Mouse (Mus musculus): ENCODE measurements around the gene Erp27.

The Erp27 gene

DNA sequence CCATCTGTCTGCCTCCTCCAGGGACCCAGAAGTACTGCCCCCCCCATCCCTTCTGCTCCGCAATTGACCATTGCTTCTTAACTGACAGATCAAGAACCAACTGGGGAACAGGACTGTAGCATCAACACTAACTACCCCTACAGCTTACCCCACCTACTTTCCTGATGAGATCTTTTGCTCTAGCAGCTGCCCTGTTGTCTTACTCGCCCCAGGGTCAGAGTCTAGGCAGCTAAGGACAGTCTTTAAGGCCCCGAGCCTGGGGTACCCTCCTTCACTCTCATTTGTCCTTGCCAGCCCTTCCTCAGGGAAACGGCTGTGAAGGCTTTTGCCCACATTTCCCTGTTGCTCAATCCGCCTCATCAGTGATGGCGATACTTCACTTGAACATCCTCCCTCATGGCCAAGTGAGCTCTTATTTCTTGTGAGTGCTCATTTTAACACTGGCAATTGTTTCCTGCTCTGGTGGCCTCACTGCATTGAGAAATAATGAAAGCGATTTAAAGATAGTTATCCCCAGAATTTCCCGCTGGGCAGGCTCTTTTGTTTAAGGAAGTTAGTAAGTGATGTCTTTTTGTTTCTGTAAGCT is 18.0 kb downstream of the Erp27 start:
- no peak for DNase-seq

DNA sequence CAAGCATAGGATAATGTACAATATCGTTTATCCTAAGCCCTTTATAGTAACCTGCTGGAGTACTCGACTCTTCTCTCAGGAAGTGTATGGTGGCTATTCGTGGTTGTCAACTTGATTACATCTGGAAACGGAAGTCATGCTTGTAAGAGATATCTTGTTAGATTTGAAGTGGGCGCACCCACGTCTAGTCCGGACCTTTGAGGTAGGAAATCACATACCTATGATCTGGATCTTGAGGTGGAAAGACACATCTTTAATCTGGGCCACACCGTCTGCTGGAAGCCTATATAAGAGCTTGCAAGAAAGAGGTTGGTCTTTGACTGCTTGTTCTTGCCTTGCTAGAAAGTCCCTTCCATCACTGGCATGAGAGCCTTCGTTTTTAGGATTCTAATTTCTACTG is 19.5 kb downstream of the Erp27 start:
- DNase-seq = no peak

DNA sequence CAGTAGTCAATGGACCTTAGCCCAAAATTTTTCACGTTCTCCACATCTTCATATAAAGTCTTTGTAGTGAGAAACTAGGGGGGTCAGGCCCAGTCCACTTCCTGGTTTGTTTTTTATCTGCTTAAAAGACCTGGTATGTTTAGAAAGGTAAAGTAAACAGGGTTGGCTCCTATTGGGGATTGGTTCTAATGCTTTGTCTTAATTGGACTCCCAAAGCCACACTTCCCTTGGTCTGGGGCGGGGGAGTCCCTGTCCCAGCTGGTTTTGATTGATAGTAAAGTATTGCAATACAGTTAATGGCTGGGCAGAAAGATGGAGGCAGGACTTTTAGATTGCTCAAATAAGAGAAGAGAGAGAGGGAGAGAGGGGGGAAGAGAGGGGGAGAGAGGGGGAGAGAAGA is 21.0 kb downstream of the Erp27 start:
- no peak for DNase-seq

DNA sequence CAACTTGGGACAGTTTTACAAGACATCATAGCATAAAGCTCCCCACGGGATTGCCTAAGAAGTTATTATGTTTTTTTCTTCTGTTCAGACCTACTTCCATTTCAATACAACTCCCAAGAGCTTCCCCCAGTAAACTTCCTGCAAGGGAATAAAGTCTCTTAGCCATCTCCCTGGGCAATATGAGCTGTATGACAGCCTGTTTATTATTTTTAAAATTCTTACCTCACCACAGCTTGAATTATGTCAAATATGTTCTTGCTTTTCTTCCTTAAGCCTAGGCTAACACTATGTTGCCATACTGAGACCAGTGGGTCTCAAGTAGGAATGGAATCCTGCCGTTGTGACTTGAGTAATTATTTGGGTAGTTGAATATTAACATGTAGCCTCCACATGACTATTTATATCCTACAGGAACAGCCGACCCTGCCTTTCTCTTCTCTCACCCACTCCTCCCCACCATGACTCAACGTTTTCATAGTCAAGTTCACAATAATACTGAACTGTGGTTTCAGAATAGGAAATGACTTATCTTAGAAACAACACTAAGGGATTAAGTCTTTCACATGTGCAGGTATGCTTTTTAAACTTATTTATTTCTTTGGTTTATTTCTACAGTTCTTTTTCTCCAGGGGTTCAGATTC is 21.5 kb downstream of the Erp27 start:
- DNase-seq = no peak

DNA sequence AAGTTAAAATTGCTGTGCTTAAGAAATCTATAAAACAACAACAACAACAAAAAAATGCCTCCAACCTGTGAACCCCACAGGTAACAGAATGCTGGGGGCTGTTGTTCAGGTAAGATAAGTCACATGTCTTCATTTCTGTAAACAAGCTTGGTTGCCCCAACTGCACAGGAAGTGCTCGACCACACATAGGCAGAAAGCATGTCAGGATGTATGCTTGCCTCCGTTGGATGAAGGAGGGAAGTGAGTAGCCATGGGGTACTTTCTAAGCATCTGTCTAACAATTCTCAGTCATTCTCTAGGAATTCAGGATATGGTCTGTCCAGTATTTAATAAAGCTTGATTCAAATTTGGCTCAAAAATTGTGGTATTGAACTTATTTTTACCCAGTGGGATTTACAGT is 23.0 kb downstream of the Erp27 start:
- DNase-seq = no peak

DNA sequence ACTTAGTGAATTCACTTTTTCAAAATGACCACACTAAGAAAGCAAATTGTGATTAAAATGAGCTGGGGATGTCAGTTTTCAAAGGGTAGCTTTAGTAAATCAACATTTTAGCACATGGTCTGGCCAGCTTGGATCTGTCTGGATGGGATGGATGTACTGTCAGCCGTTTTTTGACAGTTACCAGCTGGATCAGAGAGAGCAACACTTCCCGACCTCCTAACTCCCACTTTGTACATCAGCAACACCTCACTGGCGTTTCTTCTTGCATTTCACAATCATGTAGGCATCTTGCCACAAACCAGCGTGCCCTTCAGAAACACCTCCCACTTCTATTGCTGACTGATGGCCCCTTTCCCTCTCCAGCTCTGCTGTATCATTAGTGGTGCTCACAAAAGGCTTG is 23.8 kb downstream of the Erp27 start:
- DNase-seq = peak; percentile 56

DNA sequence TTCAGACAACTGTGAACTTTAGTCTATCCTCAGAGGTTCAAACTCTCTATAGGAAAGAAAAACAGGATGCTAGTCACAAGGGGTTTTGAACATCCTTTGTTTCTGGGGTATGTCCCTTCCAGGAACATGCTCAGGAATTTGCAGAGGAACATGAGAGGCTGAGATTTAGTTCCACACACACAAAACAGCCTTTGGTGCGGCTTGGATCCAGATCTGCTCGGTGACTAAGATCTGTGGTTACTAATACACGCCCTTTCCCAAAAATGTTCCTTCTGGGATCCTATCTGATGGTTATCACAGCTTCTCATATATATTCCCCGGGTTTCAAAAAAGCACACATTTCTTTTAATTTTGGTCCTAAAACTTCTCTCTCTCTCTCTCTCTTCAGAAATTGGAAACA is 24.2 kb downstream of the Erp27 start:
- no peak for DNase-seq

DNA sequence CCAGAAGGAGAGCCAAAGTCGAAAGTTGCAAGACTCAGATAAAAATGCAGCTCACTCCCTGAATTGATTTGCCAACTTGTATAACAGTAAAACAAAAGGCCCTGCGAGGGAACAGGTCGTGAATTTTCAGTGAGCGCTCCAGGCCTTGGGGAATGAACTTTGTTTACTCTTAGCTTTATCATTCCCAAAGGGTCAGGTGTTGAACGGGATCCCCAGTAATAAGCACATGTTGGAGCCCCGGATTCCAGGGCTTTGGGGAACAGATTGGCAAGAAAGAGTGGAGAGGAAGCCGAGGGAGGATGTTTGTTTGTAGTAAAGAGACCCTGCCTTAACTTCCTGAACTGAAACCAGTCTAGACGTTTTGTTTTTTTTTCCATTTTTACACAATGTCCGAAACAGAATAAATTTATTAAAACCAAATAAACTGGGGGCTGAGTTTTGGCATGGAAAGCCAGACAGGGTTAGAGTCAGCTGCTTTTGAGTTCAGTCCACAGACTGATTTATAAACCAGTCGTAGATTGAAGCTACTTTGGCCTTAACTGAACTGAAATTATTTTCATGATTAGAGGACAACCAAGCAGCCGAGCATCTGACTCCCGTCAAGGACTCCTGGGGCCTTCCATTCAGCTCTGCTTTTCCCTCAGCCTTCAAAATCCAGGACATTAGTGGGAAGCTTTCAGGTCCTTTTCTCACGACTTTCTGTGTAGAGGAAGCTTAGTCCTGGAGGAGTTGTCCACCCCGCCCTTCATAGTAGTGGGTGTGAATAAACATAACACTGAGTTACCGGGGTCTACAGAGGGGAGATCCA is 27.2 kb downstream of the Erp27 start:
- peak; percentile 63 for DNase-seq

DNA sequence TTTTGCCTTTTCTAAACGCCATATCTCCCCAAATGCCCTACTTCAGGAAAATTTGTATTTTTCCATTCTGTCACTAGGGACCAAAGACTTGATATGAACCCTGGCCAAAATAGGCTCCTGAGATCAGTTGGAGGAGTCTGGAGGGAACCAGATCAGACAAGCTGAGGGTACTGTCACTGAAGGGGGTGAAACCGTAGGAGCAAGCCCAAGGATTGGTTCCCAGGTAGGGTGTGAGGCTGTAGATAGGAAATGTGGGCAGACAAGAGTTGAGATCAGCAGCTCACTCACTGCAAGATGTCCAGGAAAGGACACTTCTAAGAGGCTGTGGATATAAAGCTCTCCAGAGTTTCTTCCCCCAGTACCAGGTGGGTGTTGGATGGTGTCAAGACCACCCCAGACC is 30.0 kb downstream of the Erp27 start:
- no peak for DNase-seq

DNA sequence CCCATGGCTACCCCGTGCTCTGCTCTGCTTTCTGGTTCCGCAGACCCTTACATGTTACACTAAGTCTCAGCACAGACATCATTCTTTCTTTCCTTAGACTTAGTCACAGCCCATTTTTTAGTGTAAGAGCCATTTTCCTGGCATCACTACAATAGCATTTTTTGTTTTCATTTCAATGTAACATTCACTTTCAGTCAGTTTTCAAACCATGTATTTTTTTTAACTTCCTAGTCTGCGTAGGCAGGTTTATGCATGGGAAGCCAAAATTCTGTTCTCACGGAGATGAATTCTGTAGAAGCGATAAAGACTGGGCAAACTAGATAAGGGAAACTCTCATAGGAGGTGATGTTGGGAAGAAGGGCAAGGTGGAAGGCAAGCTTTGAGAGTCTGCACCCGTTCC is 32.4 kb downstream of the Erp27 start:
- no peak for DNase-seq

DNA sequence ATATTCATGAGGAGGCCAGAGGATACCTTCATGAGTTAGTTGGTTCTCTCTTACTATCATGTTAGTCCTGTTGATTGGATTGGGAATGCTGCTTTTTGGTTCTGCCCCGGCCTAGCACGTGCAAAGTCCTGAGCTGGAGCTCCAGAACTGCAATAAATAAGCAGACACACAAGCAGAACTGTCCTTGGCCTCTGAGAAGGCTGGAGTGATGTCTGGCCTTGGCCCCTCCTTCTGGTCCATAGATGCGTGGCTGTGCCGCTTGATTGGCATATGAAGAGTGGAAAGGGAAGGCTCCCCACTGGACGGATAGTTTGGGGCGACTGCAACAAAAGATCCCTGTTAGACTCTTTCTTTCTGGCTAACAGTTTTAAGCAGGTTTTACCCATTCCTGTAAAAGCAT is 32.9 kb downstream of the Erp27 start:
- DNase-seq = no peak

DNA sequence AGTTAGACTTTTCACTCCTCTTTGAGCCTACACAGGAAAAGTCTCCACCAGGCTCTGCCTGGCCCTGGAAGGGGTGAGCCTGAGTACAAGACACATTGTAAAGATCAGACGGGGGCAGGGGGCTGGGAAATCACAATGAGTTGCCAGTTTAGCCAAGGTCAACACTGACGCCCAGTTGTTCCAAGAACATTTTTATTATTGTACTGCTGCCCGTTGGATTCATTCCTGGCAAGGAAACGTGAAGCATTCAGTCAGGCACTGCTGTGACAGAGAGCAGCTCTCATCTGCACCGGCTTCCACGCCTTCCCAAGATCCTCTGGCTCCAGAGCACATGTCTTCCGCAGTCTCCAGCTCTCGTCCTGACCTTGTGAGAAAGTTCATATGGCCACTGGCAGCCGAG is 34.1 kb downstream of the Erp27 start:
- DNase-seq = peak; percentile 84

DNA sequence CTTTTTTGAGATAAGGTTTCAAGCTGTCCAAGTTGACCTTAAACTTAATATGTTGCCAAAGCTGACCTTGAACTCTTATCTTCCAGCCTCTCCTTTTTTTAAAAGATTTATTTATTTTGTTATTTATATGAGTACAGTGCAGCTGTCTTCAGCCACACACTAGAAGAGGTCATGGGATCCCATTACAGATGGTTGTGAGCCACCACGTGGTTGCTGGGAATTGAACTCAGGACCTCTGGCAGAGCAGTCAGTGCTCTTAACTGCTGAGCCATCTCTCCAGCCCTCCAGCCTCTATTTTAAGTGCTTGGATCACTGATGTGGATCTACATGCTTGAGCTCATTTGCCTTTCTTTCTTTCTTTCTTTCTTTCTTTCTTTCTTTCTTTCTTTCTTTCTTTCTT is 37.2 kb downstream of the Erp27 start:
- peak; percentile 60 for DNase-seq

DNA sequence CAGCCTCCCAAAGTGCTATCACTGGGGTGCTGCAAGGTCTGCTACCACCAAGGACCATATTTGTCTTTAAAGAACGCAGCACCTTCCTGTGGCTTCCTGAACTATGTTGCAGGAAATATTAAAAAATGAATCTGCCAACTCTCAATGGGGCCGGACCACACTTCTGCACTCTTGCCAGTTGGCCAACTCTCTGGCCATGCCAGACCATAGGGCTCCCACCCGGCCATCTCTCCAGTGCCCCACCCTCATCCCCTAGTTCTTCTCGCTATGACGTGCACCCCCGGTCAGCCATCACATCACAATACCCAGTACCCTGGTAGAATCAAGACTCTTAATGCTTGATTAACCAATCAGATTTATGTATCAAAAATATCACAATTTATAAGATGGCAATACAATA is 38.0 kb downstream of the Erp27 start:
- DNase-seq = no peak

DNA sequence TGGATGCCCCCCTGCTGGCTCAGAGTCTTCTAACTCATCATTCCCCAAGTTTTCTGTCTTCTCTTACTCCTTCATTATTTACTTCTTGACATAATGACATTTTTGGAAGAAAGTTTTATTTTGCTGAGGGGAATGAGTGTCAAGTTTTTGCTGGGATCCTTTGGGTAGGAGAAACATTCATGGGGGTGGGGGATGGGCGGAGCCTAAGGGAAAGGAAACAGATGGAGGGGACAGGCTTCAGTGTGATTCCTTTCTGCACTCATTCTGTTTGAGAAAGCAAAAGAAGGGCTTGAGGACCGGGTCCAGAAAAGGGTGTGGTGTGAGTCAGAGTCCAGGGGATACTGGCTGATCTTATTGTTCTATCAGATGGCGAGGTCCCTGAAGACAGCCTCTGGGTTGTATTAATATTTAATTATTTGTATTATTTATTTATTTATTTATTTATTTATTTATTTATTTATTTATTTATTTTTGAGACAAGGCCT is 38.5 kb downstream of the Erp27 start:
- DNase-seq = peak; percentile 50

DNA sequence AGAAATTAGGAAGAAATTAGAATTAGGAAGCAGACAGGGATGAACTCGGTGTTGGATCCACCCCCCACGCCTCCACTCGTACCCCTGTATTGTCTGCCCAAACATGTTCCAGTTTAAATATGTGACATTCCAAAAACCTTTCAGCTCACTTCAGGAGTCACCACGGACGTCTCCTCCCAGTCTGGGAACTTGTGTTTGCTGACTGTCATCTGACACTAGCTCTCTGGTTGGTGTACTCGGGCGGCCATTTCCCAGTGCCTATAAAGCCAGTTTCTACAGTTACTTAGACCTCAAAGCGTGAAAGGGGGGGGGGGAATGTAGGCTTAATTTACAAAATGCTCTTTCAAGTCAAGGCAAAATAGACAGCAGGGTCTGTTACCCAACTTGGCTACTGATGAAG is 40.3 kb downstream of the Erp27 start:
- DNase-seq = no peak

DNA sequence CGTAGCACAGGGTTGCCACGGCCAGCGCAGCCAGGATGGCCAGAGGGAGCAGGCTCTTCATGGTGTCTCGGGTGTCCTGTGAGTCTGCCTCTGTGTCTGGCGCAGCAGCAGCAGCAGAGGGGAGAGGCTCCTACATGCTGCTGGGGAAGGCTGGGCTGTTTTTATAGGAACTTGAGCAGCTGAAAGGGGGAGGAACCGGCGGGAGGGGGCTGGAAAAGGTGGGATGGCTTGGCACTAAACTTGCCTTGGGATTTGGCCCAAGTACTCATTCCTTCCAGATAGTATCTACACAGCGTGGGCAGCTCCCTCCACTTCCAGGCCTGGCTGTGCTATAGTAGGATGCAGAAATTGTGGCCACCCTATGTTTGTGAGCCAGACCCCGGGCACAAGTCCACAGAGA is 46.3 kb downstream of the Erp27 start, which contains the start of gene Mgp:
Mgp (minus strand) TSS at position 154 of the 400 bp plus-strand sequence.
- DNase-seq = peak; percentile 53

DNA sequence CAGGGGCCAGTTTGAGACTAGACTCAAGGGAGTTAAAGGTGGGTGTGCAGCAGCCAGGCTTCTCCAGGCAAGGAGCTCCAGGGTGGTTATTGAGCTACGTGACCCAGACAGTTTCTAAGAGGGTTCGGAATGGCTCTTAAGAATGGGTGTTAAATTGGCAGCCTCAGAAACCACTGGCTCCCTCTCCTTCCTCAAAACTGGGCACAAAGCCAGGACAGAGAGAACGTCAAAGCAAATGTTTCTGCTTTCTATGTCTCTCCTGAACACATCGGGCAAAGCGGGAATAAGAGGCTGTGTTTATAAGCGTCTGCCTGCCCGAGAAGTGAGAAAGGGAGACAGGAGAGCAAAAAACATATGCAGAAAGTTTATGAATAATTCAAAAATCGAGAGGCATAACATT is 47.4 kb downstream of the Erp27 start:
- no peak for DNase-seq

DNA sequence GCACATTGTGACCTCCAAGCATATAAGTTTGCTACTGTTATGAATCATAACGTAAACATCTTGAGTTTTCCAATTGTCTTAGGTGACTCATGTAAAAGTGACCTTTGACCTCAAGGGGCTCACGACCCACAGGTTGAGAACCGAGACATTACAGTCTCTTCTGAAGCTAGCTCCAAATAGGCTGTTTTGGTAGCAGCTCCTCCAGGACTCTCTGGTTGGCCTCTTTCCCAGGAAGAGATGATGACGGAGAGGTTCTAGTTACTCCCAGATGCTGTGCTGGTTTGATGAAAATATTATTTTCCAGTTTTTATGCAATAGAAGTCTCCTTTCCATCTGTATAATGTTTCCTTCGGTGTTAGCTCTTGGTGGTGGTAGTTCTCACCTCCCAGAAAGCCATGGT is 53.1 kb downstream of the Erp27 start:
- no peak for DNase-seq

DNA sequence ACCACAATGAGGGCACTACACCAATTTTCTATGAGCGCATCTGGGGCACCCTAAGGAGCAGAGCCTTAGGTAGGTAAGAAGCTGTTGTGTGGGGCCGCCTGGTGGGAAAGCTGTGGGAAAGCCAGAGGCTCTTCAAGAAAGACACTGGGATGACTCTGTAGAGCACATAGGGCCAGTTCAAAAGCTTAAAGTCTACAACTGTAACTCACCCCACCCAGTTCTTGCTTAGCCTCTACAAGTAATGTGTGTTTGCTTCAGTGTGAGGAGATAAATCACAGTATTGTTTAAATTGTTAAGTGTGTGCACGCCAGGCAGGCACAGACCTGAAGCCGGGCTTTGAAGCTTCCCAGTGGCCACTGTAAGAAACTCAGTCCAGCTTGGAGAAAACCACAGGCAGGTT is 55.8 kb downstream of the Erp27 start:
- DNase-seq = no peak

DNA sequence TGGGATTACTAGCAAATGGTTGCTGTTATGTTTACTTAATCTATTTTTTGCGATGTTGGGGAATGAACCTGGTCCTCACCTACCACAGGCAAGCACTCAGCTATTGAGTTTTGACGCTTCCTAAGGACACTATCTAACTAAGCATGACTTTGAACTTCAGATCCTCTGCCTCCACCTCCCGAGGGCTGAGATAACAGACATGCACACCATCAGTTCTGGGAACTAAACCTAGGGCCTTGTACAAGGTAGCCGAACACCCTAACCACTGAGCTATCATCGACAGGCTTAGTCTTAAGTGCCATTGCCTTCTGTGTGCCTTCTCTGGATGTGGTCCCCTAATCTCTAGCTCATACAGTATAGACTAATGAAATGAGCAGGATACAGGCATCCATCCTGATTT is 56.6 kb downstream of the Erp27 start:
- DNase-seq = no peak

DNA sequence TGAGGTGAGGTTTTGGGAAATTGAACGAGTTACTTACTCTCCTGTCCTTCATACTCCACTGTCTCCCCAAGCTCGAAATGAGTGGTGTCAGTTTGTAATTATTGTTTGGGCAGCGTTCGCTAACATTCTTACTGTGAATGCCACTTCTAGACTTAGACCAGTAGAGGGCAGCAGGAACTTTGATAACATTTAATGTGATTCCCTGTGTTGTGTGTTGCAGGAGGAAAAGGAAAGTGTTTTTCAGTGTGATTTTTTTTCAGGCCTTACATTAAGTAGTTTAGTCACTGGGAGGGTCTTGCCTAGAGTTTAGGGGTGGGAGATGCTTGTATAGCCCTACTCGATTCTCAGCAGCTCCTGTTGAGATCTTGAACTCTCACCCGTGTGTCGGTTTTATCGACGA is 61.0 kb downstream of the Erp27 start:
- DNase-seq = peak; percentile 55

DNA sequence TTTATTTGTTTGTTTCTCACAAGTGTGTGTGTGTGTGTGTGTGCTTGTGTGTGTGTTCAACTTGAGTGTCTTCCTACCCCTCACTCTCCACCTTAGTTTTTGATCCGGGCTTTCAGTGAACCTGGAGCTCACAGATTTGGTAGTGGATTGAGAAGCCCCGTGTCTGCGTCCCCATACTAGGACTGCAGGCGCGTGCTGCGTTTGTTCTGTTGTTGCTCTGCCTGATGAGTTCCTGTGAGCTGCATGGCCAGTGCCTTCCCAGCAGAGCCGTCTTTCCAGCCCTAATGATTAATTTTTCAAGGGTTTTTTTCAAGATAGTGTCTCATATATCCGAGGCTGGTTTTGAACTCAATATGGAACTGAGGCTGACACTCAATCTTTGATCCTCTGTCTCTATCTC is 63.6 kb downstream of the Erp27 start:
- no peak for DNase-seq

DNA sequence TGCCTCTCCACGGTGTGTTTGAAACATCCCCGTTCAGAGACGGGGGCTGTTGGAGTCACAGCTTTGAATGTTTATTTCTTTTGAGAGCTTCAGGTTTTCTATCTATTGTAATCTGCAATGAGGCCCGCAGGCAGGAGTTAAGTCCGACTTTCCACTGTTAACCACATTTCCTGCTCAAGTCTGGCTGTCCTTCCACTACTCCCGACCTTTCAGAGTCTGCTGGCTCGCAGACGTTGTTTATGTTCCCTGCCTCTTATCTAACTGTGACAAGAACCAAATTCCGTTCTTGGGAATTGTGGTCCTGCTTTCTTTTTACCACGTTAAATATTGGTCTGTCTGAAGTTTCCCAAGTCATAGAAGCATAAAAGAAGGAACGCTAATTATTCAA is 64.1 kb downstream of the Erp27 start:
- DNase-seq = peak; percentile 66
